21 mouse cellular contexts compared by ENCODE assay signal in the genomic region with DNA sequence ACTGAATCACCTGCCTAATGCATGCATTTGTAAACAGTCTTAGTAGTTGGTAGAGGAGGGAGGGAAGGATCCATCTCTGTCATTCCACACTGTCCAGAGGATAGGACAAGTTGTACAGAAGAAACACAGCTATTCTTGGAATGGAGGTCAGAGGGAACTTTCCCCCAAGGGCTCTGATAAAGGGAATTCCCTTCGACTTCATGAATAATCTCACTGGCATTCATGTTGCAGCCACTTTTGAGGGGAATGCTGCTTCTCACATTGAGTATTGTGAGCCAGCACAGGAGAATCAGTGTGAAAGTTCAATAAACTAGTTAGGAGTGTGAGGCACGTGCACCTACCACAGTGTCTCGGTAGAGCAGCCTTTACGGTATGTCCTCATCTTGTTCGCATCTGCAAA. TPM values are rescaled to one million over a fixed set of nuclear protein-coding genes. Genes with fewer than 3 reads are reported as not detected.
DNase-seq lines count a peak whose midpoint lies in the region; ATAC-seq and TF ChIP-seq lines count a peak whose summit lies in the region.
"Had no signal": no experiment of that assay in that cellular context is flagged by ENCODE, and none has a peak within 500 bp of the region (broad histone marks: within the 10 kb centered on the region; RNA-seq: fewer than 3 reads in every experiment).

No protein-coding gene starts in this region.

- H3K9me3 ChIP-seq in heart, embryonic 11.5 days (replicated peaks; ENCODE audit: control insufficient read depth, low read length) = no peaks in the 10 kb centered on the region
- H3K9me3 ChIP-seq in midbrain, embryonic 12.5 days = no peaks in the 10 kb centered on the region
- no peaks in the 10 kb centered on the region for H3K9me3 ChIP-seq in midbrain, postnatal 0 days (ENCODE audit: low read length)
- no peaks in the 10 kb centered on the region for H3K9me3 ChIP-seq in heart, embryonic 16.5 days (replicated peaks; ENCODE audit: control insufficient read depth, low read length)
- H3K9me3 ChIP-seq in forebrain, embryonic 13.5 days (replicated peaks) = no peaks in the 10 kb centered on the region
- H3K9me3 ChIP-seq: embryonic facial prominence, embryonic 10.5 days; hindbrain, embryonic 12.5 days had no signal

- POLR2A ChIA-PET in Patski (lab: Charles Lee) = no interaction called here

- no peaks in the 10 kb centered on the region for H3K36me3 ChIP-seq in heart, embryonic 11.5 days (ENCODE audit: control insufficient read depth, insufficient read depth, low read length)
- H3K36me3 ChIP-seq in midbrain, embryonic 12.5 days = no peaks in the 10 kb centered on the region
- no peaks in the 10 kb centered on the region for H3K36me3 ChIP-seq in midbrain, postnatal 0 days (ENCODE audit: insufficient read depth, low read length)
- H3K36me3 ChIP-seq in heart, embryonic 16.5 days (ENCODE audit: control insufficient read depth, insufficient read depth) = no peaks in the 10 kb centered on the region
- no peaks in the 10 kb centered on the region for H3K36me3 ChIP-seq in forebrain, embryonic 13.5 days (ENCODE audit: poor library complexity, severe bottlenecking)
- H3K36me3 ChIP-seq: embryonic facial prominence, embryonic 10.5 days; hindbrain, embryonic 12.5 days had no signal

- in situ Hi-C loops in Patski (cut with MboI; ENCODE audit: low pct_unique_long_range_greater_than_20kb) = no loop called here

- CTCF ChIA-PET in Patski (lab: Charles Lee) = no interaction called here

- 42% methylated on average over 5 of the region's 5 CpGs for WGBS in heart, embryonic 11.5 days (ENCODE audit: insufficient replicate concordance)
- WGBS in midbrain, embryonic 12.5 days = 66% methylated on average over 5 of the region's 5 CpGs
- WGBS in midbrain, postnatal 0 days = 64% methylated on average over 5 of the region's 5 CpGs
- WGBS in heart, embryonic 16.5 days = 36% methylated on average over 5 of the region's 5 CpGs
- 74% methylated on average over 5 of the region's 5 CpGs for WGBS in forebrain, embryonic 13.5 days

- intact Hi-C loops in heart, postnatal 14 days (cut with DNase I) = loop anchor here (5.0 kb wide), 1 partner anchor 38 kb away; a partner anchor contains a TSS

- ATAC-seq in heart, embryonic 11.5 days (replicated peaks; ENCODE audit: insufficient number of reproducible peaks, low FRiP score, low TSS enrichment) = peak; percentile 47; the same call in 1 of the 2 replicates
- no peak for ATAC-seq in midbrain, embryonic 12.5 days (ENCODE audit: low FRiP score, low read depth)
- ATAC-seq in midbrain, postnatal 0 days (ENCODE audit: low FRiP score) = no peak
- peak; percentile 60 for ATAC-seq in Patski
- ATAC-seq in heart, embryonic 16.5 days (replicated peaks; ENCODE audit: extremely low read depth, insufficient read depth, low FRiP score) = peak; percentile 39; the same call in 1 of the 2 replicates
- ATAC-seq in forebrain, embryonic 13.5 days = no peak
- ATAC-seq: inflammation-experienced regulatory T-cells, adult 6 months; lung, postnatal 0 days had no signal

- no peak overlapping the region for H3K9ac ChIP-seq in heart, embryonic 11.5 days (ENCODE audit: low read depth, low read length)
- no peak overlapping the region for H3K9ac ChIP-seq in midbrain, embryonic 12.5 days (replicated peaks)
- no peak overlapping the region for H3K9ac ChIP-seq in midbrain, postnatal 0 days (replicated peaks; ENCODE audit: low read length, poor library complexity, severe bottlenecking)
- no peak overlapping the region for H3K9ac ChIP-seq in heart, embryonic 16.5 days (ENCODE audit: low read length)
- H3K9ac ChIP-seq in forebrain, embryonic 13.5 days = no peak overlapping the region
- H3K9ac ChIP-seq: hindbrain, embryonic 12.5 days had no signal

- H3K4me2 ChIP-seq in heart, embryonic 11.5 days = peak overlapping the region; percentile 2; the same call in 1 of the 2 replicates
- H3K4me2 ChIP-seq in midbrain, embryonic 12.5 days (replicated peaks) = no peak overlapping the region
- no peak overlapping the region for H3K4me2 ChIP-seq in midbrain, postnatal 0 days (ENCODE audit: low read depth, low read length, poor library complexity, severe bottlenecking)
- H3K4me2 ChIP-seq in heart, embryonic 16.5 days (ENCODE audit: low read depth, low read length) = peak overlapping the region; percentile 10; the same call in 1 of the 2 replicates
- H3K4me2 ChIP-seq in forebrain, embryonic 13.5 days = no peak overlapping the region
- H3K4me2 ChIP-seq: hindbrain, embryonic 12.5 days had no signal

- H3K27me3 ChIP-seq in heart, embryonic 11.5 days (ENCODE audit: control insufficient read depth, insufficient read depth, low read length) = no peaks in the 10 kb centered on the region
- peaks cover 6% of the 10 kb centered on the region for H3K27me3 ChIP-seq in midbrain, embryonic 12.5 days
- no peaks in the 10 kb centered on the region for H3K27me3 ChIP-seq in midbrain, postnatal 0 days (ENCODE audit: insufficient read depth, low read length)
- no peaks in the 10 kb centered on the region for H3K27me3 ChIP-seq in Patski
- H3K27me3 ChIP-seq in heart, embryonic 16.5 days (ENCODE audit: control insufficient read depth, insufficient read depth, low read length) = no peaks in the 10 kb centered on the region
- H3K27me3 ChIP-seq in forebrain, embryonic 13.5 days = peaks cover 92% of the 10 kb centered on the region
- H3K27me3 ChIP-seq: hindbrain, embryonic 12.5 days had no signal

- no peak overlapping the region for H3K4me3 ChIP-seq in heart, embryonic 11.5 days (ENCODE audit: low read depth, low read length)
- no peak overlapping the region for H3K4me3 ChIP-seq in midbrain, embryonic 12.5 days
- H3K4me3 ChIP-seq in midbrain, postnatal 0 days (ENCODE audit: low read depth, low read length) = no peak overlapping the region
- no peak overlapping the region for H3K4me3 ChIP-seq in heart, embryonic 16.5 days (ENCODE audit: low read length)
- H3K4me3 ChIP-seq in forebrain, embryonic 13.5 days = no peak overlapping the region
- H3K4me3 ChIP-seq: embryonic facial prominence, embryonic 10.5 days; hindbrain, embryonic 12.5 days; left cerebral cortex, adult 2 months had no signal

- peaks cover 45% of the 10 kb centered on the region for H3K4me1 ChIP-seq in heart, embryonic 11.5 days (ENCODE audit: control insufficient read depth, insufficient read depth, low read length)
- peaks cover 37% of the 10 kb centered on the region for H3K4me1 ChIP-seq in midbrain, embryonic 12.5 days
- peaks cover 3% of the 10 kb centered on the region; the same call in 1 of the 2 replicates for H3K4me1 ChIP-seq in midbrain, postnatal 0 days (ENCODE audit: insufficient read depth, low read length)
- H3K4me1 ChIP-seq in heart, embryonic 16.5 days (ENCODE audit: control insufficient read depth, insufficient read depth, low read length) = peaks cover 66% of the 10 kb centered on the region
- H3K4me1 ChIP-seq in forebrain, embryonic 13.5 days = peaks cover 17% of the 10 kb centered on the region

- no peak for DNase-seq in heart, postnatal 14 days
- no peak for DNase-seq in midbrain, postnatal 0 days (ENCODE audit: low spot score)
- no peak for DNase-seq in Patski (ENCODE audit: low read depth, low spot score)
- DNase-seq in frontal cortex, postnatal 14 days (ENCODE audit: low spot score in 2 of 2) = no peak
- DNase-seq: cerebellum, adult 2 months; gastrocnemius, postnatal 36 days; kidney, adult 2 months; kidney, postnatal 10 days; left cerebral cortex, postnatal 4 days; liver; retina, postnatal 1 day; right cerebral cortex, postnatal 4 days had no signal

- H3K27ac ChIP-seq in heart, embryonic 11.5 days (ENCODE audit: low read depth, low read length) = 0 out of 2 replicates have a peak overlapping the region, but pooled peaks have one; percentile 13
- peak overlapping the region; percentile 12; the same call in 1 of the 2 replicates for H3K27ac ChIP-seq in midbrain, embryonic 12.5 days (replicated peaks)
- H3K27ac ChIP-seq in midbrain, postnatal 0 days (ENCODE audit: low read depth, low read length) = no peak overlapping the region
- peak overlapping the region; percentile 69 for H3K27ac ChIP-seq in heart, embryonic 16.5 days (ENCODE audit: low read length)
- no peak overlapping the region for H3K27ac ChIP-seq in forebrain, embryonic 13.5 days
- H3K27ac ChIP-seq: embryonic facial prominence, embryonic 10.5 days; left cerebral cortex, adult 2 months had no signal

- no peak for TF ChIP-seq CTCF in midbrain, postnatal 0 days (IDR thresholded peaks at IDR 0.05)
- TF ChIP-seq CTCF in Patski (IDR thresholded peaks at IDR 0.05) = no peak

RNA-seq across cellular contexts. Expression of a gene that starts 37.6 kb away (rescaled TPM):
- 12.9 and 14.0 TPM in 2 replicates for polyA plus RNA-seq in heart, embryonic 11.5 days (2014; fragmentation: Nextera tagmentation; extraction: Ambion mirVana)
- 10 to 100 TPM; 28.0 to 29.2 TPM for total RNA-seq in heart, postnatal 14 days (2021)
- polyA plus RNA-seq in midbrain, embryonic 12.5 days (2016; fragmentation: Nextera tagmentation; extraction: Ambion mirVana) = 15.0 and 16.8 TPM in 2 replicates
- total RNA-seq in midbrain, postnatal 0 days (2014; rRNA removed) = 33.4 and 36.4 TPM in 2 replicates
- polyA plus RNA-seq in midbrain, postnatal 0 days (2015; fragmentation: Nextera tagmentation; extraction: Ambion mirVana) = 9.9 and 10.1 TPM in 2 replicates
- 48.5 TPM for polyA plus RNA-seq in Patski (2021)
- 11.3 and 11.8 TPM in 2 replicates for polyA plus RNA-seq in heart, embryonic 16.5 days (2015; fragmentation: Nextera tagmentation; extraction: Ambion mirVana)
- polyA plus RNA-seq in forebrain, embryonic 13.5 days (2015; fragmentation: Nextera tagmentation; extraction: Ambion mirVana) = 2.7 and 3.5 TPM in 2 replicates

Comparison
In these comparisons a context has a peak if more than half of its experiments do, and no peak if none do; other contexts are left out.
1. H3K27ac ChIP-seq: peak in heart, embryonic 11.5 days (single experiment), midbrain, embryonic 12.5 days (single experiment) and heart, embryonic 16.5 days (single experiment); none in midbrain, postnatal 0 days (single experiment) and forebrain, embryonic 13.5 days (single experiment).
2. ATAC-seq: peak in heart, embryonic 11.5 days (single experiment), Patski (single experiment) and heart, embryonic 16.5 days (single experiment); none in midbrain, embryonic 12.5 days (single experiment), midbrain, postnatal 0 days (single experiment) and forebrain, embryonic 13.5 days (single experiment).
3. H3K4me2 ChIP-seq: peak in heart, embryonic 11.5 days (single experiment) and heart, embryonic 16.5 days (single experiment); none in midbrain, embryonic 12.5 days (single experiment), midbrain, postnatal 0 days (single experiment) and forebrain, embryonic 13.5 days (single experiment).